Mouse (Mus musculus) heart, postnatal 0 days (tissue): ENCODE data around the gene Hmga2. TPM values are rescaled to one million over a fixed set of nuclear protein-coding genes. Genes with fewer than 3 reads are reported as not detected.
"Not testable (repeated sequence)": the region's sequence is repeated elsewhere in the genome, so short reads cannot be mapped to it uniquely, and the experiment has no call there.

Experiments
- ATAC-seq: fragments of 200-750 bp; cut with Nextera tagmentation; 2 replicates; pipeline ENCODE4 v1.8.0; 2017; ENCODE audit warnings: low read depth, moderate number of reproducible peaks, moderate library complexity; ENCODE audit not compliant: insufficient read depth
- DNase-seq: peaks from one replicate; pipeline ENCODE4 v3.0.0-alpha.2; 2016; ENCODE audit warnings: low spot score
- H3K27ac ChIP-seq: fragments of 300-500 bp; sonication (generic); 2 replicates; pipeline ENCODE4 v1.5.1; 2014; ENCODE audit warnings: low read depth, mild to moderate bottlenecking
- H3K27me3 ChIP-seq: fragments of 300-500 bp; sonication (generic); 2 replicates; pipeline ENCODE4 v1.6.1; 2014; ENCODE audit warnings: low read length, mixed read lengths; ENCODE audit not compliant: control insufficient read depth, insufficient read depth
- H3K36me3 ChIP-seq: fragments of 300-500 bp; sonication (generic); replicated peaks from 2 replicates; pipeline ENCODE4 v1.6.1; 2014; ENCODE audit warnings: low read length, mixed read lengths; ENCODE audit not compliant: control insufficient read depth, insufficient read depth
- H3K4me1 ChIP-seq: fragments of 300-500 bp; sonication (generic); 2 replicates; pipeline ENCODE4 v1.6.1; 2014; ENCODE audit warnings: antibody characterized with exemption; ENCODE audit not compliant: control insufficient read depth, insufficient read depth
- H3K4me2 ChIP-seq: fragments of 300-500 bp; sonication (generic); 2 replicates; pipeline ENCODE4 v1.6.1; 2014; ENCODE audit warnings: low read depth, mild to moderate bottlenecking, low read length, moderate library complexity
- H3K4me3 ChIP-seq: fragments of 300-500 bp; sonication (generic); 2 replicates; pipeline ENCODE4 v1.5.1; 2014; ENCODE audit warnings: low read depth, low read length
- H3K9ac ChIP-seq: fragments of 300-500 bp; sonication (generic); replicated peaks from 2 replicates; pipeline ENCODE4 v1.6.1; 2014; ENCODE audit warnings: low read depth, low read length, mixed read lengths
- H3K9me3 ChIP-seq: fragments of 300-500 bp; sonication (generic); replicated peaks from 2 replicates; pipeline ENCODE4 v1.6.1; 2016; ENCODE audit warnings: low read length; ENCODE audit not compliant: control insufficient read depth
- CTCF ChIP-seq: IDR thresholded peaks from 2 replicates; pipeline ENCODE4 v1.5.1; 2016; ENCODE audit warnings: antibody characterized with exemption, control low read depth, low read depth
- EP300 ChIP-seq: IDR thresholded peaks from 2 replicates; pipeline ENCODE4 v1.6.1; 2016; ENCODE audit warnings: antibody characterized with exemption, low read depth
- WGBS: fragments of 180-500 bp; shearing (Covaris S2); extraction: QIAGEN DNeasy Blood & Tissue Kit; methylation state at CpG from one replicate; pipeline ENCODE4 v1.1.7; 2014; 5-methylcytosine and 5-hydroxymethylcytosine counted together
- polyA plus RNA-seq: library from polyadenylated mRNA; unstranded; fragments of >200 nt; fragmentation: Nextera tagmentation; extraction: Ambion mirVana; gene quantifications from 2 replicates; pipeline ENCODE4 v1.2.1, GENCODE M21; 2015
- total RNA-seq: library from RNA; depleted of rRNA; stranded (reverse); fragments of >200 nt; gene quantifications from 2 replicates; pipeline ENCODE4 v1.2.3, GENCODE M21; 2014; ENCODE audit warnings: low replicate concordance

Hmga2 gene
- total and polyA plus RNA-seq, 2 experiments from 2014 or later: 0.53 to 1.0 TPM

GRCm38 (mm10) chr10:120363983-120364582 is 112.2 kb downstream of the Hmga2 start:
- Histone ChIP-seq H3K36me3 (no peaks in the 10 kb centered on the region), H3K27ac (no peak overlapping the region)
- TF ChIP-seq EP300 (no peak), CTCF (no peak)

DNA sequence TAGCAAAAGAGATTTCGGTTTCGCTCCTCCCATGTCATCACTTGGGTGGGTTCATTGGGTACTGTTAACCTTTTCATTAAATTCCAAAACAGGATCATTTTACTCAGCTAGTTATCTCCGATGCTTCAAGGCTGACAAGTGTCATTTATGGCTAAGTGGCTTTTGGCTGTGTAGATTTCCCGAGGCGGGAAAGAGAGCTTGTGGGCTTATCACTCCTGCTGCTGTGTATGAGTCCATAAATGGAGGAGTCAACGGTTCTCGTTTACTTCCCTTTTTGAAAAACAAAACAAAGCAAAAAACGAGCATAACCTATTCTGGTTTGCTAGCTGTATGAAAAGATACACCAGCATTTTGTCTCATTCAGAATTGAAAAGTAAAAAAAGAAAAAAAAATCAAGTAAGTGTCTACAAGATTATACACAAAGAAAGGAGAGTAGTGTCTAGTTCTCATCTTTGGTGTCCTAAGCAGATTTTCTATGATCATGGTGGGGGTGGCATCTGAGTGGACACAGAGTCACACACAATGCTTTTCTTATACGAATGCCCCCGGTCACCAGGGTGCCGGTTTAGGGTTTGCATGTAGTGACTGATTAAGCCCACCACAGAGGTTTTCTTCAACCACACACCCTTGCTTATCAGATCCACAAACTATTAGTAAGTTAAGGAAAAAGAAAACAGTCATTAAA is 112.8 kb downstream of the Hmga2 start:
- H3K9me3 ChIP-seq, H3K27ac ChIP-seq, H3K27me3 ChIP-seq, DNase-seq, ATAC-seq, H3K36me3 ChIP-seq, H3K9ac ChIP-seq, H3K4me3 ChIP-seq, H3K4me1 ChIP-seq: not testable (repeated sequence)
- WGBS: 44% methylated on average over 9 of the region's 11 CpGs
- peak overlapping the region; percentile 28; the same call in 1 of the 2 replicates for H3K4me2 ChIP-seq

More at GRCm38 (mm10) chr10:120363983-120364582, 112.2 kb downstream of the Hmga2 start:
- no peaks in the 10 kb centered on the region for H3K9me3 ChIP-seq
- DNase-seq (no peak), ATAC-seq (no peak)
- H3K9ac ChIP-seq: no peak overlapping the region
- 70% methylated on average over 20 of the region's 20 CpGs for WGBS
- no peaks in the 10 kb centered on the region for H3K4me1 ChIP-seq
- H3K4me3 ChIP-seq: no peak overlapping the region
- no peaks in the 10 kb centered on the region for H3K27me3 ChIP-seq
- H3K4me2 ChIP-seq: no peak overlapping the region

GRCm38 (mm10) chr10:120354523-120355030 is 121.7 kb downstream of the Hmga2 start:
- no peak for DNase-seq
- Histone ChIP-seq H3K27ac (no peak overlapping the region), H3K36me3 (no peaks in the 10 kb centered on the region), H3K9ac (no peak overlapping the region), H3K4me3 (no peak overlapping the region), H3K4me1 (no peaks in the 10 kb centered on the region), H3K4me2 (no peak overlapping the region), H3K9me3 (no peaks in the 10 kb centered on the region), H3K27me3 (no peaks in the 10 kb centered on the region)
- no peak for TF ChIP-seq CTCF
- TF ChIP-seq EP300: no peak
- 62% methylated on average over 13 of the region's 13 CpGs for WGBS
- ATAC-seq: no peak

DNA sequence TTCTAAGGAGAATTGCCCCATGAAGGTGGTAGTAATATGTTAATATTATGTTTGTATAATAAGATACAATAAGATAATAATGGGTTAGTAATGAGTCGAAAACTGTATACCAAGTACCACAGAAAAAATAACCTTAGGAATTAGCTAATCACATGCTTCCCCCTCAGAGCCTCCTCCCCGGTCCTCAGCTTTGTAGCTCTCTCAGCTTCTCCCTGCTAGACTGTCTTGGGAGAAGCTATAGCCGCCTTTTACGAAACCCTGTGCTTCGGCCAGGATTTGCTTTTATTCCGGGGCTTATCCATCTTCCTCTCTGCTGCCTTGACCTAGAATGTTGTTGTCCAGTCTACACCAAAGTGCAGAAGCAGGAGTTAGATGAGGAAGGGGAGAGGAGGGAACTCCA is 130.9 kb downstream of the Hmga2 start:
- TF ChIP-seq EP300: no peak
- TF ChIP-seq CTCF: no peak
- WGBS: 87% methylated on average over 6 of the region's 6 CpGs
- H3K4me2 ChIP-seq: no peak overlapping the region

GRCm38 (mm10) chr10:120344558-120345318 is 131.5 kb downstream of the Hmga2 start:
- H3K4me2 ChIP-seq: no peak overlapping the region
- 85% methylated on average over 16 of the region's 16 CpGs for WGBS
- H3K27me3 ChIP-seq: no peaks in the 10 kb centered on the region
- TF ChIP-seq CTCF (no peak), EP300 (no peak)
- no peak for ATAC-seq
- no peak overlapping the region for H3K9ac ChIP-seq
- no peak overlapping the region for H3K27ac ChIP-seq
- no peaks in the 10 kb centered on the region for H3K36me3 ChIP-seq
- no peak for DNase-seq
- no peaks in the 10 kb centered on the region for H3K9me3 ChIP-seq
- H3K4me3 ChIP-seq: no peak overlapping the region
- H3K4me1 ChIP-seq: no peaks in the 10 kb centered on the region

More for the DNA sequence above, 130.9 kb downstream of the Hmga2 start:
- H3K9ac ChIP-seq: no peak overlapping the region
- no peak overlapping the region for H3K4me3 ChIP-seq
- no peak for DNase-seq
- no peaks in the 10 kb centered on the region for H3K27me3 ChIP-seq
- no peak for ATAC-seq
- no peaks in the 10 kb centered on the region for H3K36me3 ChIP-seq
- no peaks in the 10 kb centered on the region for H3K9me3 ChIP-seq
- H3K27ac ChIP-seq: no peak overlapping the region
- no peaks in the 10 kb centered on the region for H3K4me1 ChIP-seq

DNA sequence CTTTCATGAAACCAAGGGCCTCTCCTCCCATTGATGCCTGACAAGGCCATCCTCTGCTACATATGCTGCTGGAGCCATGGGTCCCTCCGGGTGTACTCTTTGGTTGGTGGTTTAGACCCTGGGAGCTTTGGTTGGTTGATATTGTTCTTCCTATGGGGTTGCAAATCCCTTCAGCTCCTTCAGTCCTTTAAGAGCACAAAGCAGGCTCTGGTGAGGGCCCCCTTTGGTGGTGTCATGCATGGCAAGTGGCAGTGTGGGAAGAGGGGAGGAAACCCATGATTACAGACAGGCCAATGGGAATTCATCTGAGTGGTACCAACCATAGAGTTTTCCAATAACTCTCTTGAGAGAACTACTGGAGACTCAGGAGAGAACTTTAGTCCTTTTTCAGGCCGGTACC is 136.4 kb downstream of the Hmga2 start:
- ATAC-seq, H3K9me3 ChIP-seq, H3K4me2 ChIP-seq, H3K4me1 ChIP-seq, H3K9ac ChIP-seq, H3K36me3 ChIP-seq, DNase-seq, H3K27me3 ChIP-seq, H3K4me3 ChIP-seq, H3K27ac ChIP-seq: not testable (repeated sequence)
- WGBS: 86% methylated on average over 2 of the region's 2 CpGs
